Mouse (Mus musculus): ENCODE measurements around the gene Etnppl. TPM values are rescaled to one million over a fixed set of nuclear protein-coding genes. Genes with fewer than 3 reads are reported as not detected.

Gene Etnppl
- 0.08 TPM in 1 of 2 replicates, not detected in the other for polyA plus RNA-seq (2015; fragmentation: Nextera tagmentation; extraction: Ambion mirVana)

DNA sequence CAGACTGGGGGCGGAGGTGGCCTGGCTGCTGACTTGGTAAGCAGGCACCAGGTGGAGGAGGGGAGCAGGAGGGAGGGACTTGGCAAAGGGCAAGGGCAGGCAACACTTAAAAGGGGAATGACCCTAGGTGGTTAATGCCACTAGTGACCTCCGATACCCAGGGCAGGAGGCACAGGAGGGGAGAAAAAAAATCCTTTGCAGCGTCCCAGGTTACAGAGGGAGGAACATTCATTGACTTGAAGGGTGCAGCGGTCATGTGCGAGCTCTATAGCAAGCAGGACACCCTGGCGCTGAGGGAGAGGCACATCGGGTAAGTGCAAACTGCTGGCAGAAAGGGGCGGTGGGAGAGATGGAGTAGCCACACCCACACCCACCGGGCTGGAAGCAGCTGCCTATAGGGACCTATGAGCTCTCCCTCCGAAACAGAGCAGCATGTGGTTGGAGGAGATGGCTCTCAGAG is at the start of gene Etnppl:
Gene Etnppl, plus strand, starts transcription at position 10 of the 460 bp plus-strand sequence.
- DNase-seq (ENCODE audit: low spot score): no peak

DNA sequence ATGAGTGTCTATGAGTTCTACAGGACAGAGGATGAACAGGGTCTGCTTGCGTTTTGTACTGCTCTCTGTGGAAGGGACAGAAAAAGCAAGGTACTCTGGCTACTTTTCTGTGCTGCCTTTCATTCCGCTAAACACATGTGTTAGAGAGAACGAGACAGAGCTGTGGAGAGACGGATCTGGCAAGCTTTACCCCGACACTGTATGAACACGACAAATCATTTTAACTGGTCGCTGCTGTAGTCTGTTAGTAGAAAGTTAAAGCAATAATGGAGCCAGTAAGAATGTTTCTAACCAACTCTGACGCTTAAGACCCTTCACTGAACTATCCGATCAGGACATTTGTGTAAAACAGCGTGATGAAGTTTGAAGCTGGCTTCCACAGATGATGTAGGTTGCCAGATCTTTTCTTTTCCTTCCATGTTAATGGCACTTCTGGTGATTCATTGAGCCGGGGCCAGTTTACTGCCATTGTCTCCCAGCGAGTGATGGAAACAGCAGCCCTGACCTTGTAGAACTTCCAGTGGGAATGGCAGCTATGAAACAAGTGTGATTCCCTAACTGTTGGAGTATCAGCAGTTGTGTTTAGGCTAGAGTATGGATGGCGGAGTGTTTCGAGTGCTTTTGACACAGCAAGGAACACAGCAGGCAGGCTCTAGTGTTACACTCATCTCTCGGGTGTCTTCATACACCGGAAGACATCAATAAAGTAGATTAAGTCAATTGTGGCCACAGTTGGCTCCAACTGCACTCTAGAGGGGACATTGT is 48.7 kb upstream of the Etnppl start:
- DNase-seq (ENCODE audit: low spot score): no peak

DNA sequence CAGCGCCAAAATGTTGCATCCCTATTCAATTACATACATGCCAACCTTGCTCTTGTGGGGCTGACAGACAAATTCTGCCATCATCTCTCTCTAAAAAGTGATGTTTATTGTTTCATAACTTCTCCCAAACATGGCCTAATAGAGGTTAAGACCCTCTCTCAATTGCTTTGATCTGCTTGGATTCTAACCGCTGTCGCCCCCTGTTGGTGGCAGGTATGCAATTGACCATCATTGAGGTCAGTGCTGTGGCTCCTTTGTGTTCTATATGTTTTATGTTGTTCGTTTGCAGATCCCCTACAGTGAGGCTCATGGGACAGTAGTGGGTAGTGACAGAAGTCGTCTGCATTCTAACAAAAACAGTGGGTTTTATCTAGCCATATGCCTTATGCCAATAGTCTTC is 44.0 kb upstream of the Etnppl start:
- DNase-seq (ENCODE audit: low spot score): no peak

DNA sequence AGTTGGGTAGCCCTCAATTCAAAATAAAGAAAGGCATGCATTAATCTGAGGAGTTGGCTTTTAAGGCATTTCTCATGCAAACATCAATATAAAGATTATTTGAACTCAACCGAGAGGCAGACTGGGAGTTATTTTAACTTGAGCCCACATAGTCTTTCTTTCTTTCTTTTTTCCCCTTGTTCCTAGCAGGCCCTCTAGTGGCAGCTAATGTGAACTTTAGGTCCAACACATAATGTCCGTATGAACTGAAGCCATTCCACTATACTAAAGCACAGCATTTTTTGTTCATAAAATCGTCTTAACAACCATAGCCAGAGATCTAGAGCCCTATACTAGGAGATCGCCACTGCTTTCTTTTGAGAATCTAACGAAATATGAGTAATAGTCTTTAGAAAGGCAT is 42.6 kb upstream of the Etnppl start:
- peak; percentile 40 for DNase-seq (ENCODE audit: low spot score)

DNA sequence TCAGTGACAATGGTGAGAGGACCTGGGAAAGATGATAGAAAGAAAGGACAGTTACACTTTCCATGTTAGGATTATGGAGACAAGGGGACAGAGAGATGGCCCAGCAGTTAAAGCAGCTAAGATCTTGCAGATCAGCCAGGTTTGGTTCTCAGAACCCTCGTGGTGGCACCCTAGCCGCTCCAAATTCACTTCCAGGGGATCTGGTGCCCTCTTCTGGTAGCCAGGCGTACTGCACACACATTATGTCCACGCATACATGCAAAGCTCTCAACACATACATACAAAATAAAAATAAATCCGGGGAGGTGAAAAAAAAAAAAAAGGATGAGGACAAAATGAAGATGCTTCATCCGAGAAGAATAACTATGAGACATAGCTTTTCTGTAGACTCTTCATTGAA is 40.6 kb upstream of the Etnppl start:
- DNase-seq (ENCODE audit: low spot score): peak; percentile 20

DNA sequence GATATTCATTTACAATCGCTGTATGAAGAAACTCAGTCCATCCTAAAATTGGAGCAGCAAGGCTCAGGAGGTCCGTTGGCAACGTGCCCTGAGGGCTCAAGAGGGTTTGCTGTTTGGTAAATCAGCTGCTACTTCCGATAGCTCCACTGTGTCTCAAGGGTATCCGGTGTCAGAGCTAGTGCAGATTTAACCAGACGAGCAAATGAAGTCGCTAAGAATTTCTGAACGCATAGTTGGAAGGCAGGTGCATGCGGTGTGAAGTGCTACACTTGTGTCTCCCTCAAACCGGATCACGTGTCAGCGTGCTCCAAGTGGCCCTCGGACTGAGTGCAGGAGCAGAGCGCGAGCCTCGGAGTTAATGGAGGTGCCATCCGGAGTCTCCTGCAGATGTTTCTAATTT is 37.7 kb upstream of the Etnppl start:
- no peak for DNase-seq (ENCODE audit: low spot score)

DNA sequence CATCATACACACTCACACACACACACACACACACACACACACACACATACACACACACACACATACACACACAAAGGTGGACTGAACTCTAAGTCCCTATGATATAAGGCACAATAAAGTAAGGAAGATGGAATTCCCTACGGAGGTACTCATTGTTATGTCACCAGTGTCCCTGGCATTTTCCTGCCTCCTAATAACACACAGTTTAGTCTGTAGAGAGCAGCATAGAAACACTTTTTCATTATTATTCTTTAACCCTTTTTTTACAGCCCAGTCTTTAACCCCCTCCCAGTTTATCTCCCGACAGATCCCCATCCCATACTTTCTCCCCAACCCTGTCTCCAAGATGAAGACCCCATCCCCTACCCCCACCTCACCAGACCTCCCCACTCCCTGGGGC is 35.7 kb upstream of the Etnppl start:
- DNase-seq (ENCODE audit: low spot score): no peak

DNA sequence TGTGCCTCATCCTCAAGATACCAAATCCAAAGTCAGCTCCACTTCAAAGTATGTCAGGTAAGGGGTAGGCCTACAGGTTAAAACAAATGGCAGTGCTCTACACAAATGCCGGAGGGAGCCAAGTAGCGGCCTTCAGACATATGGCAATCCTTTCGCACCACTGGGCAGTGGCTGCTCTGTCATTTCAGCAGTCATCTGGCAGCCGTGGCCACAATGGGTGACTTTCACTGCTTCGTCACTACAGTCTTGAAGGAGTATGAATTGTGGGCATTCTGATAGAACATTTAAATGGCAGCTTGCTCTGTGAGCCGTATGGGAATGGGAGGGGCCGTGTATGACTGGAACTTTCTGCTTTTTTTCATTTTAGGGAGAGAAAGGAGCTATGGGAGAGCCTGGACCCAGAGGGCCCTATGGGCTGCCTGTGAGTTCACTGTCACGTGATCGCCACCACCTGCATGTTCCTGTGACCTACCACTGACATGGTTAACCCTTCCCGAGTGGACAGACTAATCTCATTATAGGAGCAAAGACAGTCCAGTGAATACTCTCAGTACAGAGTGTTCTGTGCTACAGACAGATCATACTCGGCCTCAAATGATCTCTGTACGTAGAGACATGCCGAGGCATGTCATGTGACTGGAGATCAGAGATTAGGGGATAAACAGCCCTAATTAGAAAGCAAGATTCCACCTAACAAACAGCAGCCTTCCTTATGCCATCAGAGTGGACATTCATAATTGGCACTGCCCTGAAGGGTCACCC is 34.2 kb upstream of the Etnppl start:
- DNase-seq (ENCODE audit: low spot score): no peak

DNA sequence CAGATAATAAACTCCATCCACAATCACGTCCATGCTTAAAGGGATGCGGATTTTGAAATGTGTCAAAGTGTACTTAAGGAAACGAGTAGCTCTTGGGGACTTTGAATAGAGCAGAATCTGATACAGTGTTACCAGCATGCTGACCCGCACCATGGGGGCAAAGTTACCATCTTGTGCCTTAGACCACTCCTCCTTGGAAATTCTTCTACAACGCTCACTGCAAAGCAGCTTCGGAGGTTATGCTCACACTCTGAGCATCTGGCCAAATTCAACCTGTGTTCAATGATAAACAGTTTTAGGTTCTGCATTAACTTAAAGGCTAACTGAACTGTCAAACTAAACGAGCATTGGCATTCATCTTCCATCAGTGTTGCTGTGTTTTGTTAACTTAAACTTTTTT is 33.2 kb upstream of the Etnppl start:
- no peak for DNase-seq (ENCODE audit: low spot score)

DNA sequence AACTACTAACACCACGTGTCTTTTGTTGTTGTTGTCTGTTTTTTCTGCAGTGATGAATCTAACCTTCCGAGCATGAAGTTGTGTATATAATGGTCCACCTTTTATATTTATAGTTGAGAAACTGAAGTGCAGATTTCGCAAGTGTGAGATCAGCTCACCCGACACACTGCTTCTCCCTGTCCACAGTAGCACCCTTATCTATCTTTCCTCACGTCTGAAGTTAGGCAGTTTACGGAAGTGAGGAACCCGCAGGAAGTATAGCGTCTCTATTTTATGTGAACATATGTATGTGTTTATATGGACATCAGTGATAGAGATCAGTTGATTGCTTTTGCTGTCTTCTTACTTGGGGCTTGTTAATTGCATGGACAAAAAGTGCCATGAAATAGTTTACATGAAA is 22.2 kb upstream of the Etnppl start:
- no peak for DNase-seq (ENCODE audit: low spot score)

DNA sequence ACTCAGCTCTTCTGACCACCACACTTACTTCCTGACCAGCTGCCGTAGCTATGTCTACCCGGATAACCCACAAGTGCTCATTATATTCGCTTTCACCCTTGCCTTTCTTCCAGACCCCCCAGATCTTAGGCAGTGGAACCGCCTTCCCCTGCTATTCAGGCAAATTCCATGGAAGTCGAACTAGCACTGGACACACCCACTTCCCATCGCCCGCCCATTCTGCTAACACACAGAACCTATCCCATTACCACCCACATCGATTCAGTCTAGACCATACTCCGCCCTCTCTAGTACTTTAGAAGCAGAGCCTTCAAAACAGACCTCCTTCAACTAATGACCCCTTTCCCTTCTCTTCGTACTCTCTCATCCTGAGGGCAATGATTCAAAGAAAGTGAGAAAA is 15.8 kb upstream of the Etnppl start:
- DNase-seq (ENCODE audit: low spot score): no peak

DNA sequence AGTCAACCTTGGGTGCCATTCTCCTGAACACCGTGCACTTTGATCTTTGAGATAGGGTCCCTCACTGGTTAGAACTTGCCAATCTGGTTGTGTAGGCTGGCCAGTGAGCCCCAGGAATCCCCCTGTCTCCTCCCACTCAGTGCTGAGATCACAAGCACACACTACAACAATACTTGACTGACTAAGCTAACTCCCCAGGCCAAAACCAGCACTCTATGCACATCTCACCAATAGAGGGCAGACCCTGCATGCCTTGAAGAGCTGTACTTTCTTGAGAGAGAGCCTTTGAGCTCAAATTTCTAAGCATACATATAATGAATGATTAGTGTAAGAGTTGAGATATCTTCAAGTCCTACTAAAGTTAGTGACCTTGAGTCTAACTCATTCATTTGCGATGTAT is 9.3 kb upstream of the Etnppl start:
- DNase-seq (ENCODE audit: low spot score): no peak

DNA sequence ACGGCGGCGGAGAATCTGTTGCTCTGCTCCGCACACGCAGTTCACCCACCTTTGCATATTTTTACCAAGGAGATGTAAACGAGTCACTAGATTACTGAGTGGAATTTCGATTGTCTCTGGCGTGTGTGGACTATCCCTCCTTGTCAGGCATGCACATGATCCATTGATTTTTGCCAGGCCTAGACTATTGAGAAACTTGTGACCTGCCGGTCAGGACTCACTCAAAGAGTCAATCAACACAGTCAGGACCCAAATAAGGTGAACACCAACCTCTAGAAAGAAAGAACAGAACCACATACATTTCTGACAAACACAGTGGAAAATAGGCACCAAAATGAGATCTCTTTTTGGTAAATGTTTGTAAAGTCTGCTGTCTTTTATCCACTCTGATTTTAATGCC is 2.8 kb upstream of the Etnppl start:
- no peak for DNase-seq (ENCODE audit: low spot score)

DNA sequence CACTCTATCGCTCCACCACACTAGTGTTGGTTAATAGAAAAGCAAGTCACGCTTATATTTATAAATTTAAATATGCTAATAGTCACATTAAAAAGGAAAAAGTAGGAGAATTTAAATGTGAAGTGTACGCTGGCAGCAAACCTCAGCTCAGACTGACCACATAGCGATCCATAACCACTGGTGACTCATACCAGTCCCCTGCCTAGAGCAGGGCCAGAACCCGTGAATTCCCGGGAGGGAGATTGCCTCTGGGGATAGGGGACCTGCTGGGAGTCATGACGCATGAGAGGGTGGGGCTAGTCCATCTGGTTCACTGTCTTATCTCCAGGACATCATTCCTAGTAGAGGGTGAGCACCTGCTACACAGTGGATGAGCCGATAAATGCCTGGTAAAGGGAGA is 1.6 kb upstream of the Etnppl start:
- no peak for DNase-seq (ENCODE audit: low spot score)

DNA sequence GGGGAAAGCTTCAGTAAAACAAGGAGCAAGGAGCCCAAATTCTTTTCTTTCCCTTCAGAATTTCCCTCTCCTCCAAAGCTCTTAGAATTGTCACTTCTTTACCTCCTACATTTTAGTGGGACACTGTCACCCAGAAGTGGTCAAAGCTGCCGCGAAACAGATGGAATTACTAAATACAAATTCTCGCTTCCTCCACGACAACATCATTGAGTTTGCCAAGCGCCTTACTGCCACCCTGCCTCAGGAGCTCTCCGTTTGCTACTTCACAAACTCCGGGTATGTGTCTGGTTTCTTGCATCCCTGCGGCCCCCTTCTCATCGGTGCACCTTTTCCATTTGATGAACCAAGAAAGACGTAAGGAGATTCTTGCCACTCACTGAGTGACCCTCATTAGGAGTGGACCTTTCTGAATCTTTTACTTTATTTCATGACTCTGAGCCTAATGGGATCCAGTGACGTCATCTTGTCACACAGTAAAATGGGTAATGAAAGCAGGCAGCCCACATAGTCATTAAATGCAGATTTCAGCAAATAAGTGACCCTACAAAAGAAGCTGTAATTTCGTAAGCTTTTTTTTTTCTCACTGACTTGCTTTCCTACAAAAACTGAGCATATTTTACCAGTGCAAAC is 3.4 kb downstream of the Etnppl start:
- DNase-seq (ENCODE audit: low spot score): no peak

DNA sequence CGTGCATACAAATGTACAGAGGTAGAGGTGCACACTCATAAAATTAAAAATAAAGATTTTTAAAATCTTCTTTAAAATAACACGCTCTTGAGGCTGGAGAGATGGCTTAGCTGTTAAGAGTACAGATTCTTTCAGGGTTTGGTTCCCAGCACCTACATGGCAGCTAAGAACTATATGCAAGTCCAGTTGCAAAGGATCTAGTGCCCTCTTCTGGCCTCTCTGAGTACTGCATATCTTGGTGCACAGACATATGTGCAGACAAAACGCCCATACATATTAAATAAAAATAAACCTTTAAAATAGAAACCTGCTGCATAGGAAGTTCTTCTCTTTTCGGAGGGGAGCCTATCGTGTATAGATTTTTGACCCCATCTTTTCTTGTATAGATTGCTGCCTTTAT is 11.1 kb downstream of the Etnppl start:
- DNase-seq (ENCODE audit: low spot score): no peak

DNA sequence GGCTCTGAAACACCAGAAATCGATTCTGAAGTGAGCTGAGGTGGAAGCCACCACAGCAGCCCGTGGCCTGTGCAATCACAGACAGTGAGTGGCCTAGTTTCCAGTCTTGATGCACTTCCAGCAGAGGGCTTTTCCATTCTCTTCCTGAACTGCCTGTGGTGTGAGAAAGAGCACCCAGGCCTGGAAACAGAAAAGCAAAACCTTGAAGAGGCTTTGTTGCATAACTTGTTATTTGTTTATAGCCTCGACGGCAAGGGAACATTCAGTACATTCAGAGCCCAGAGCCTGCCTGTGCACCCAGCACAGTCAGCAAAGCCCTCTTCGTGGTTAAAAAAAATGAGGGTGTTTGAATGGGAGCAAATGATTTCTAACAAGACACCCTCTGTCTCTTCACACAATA is 16.6 kb downstream of the Etnppl start:
- DNase-seq (ENCODE audit: low spot score): no peak

DNA sequence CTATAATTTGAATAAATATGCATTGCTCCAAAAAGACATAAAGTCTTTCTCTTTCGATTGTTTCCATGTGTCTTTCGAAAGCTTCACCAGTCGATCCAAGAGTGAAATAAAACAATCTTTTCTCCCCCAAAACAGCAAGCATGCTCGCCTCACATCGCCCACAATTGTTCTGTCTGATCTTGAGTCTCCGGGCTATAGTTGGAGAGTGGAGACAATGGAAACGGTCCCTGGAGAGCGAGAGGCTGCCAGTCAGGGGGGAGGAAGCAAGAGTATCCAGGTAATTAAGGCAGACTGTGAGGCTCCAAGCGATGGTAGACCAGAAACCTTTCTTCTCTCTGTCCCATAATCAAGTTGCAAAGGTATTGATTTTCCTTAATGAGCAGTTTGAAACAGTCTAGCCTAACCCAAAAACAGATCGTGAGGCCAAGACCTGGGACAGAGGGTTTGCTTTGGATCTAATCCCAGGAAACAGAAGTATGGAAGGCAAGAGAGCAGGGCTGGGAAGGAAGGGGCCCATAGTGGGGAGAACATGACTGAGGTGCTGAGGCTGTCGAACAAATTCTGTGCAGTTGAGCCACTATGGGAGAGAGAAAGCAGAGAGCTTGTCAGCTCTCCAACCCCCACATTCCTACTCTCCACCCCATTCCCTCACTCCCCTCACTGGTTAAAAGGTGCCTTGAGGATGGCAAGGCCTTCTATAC is 29.0 kb downstream of the Etnppl start:
- no peak for DNase-seq (ENCODE audit: low spot score)

DNA sequence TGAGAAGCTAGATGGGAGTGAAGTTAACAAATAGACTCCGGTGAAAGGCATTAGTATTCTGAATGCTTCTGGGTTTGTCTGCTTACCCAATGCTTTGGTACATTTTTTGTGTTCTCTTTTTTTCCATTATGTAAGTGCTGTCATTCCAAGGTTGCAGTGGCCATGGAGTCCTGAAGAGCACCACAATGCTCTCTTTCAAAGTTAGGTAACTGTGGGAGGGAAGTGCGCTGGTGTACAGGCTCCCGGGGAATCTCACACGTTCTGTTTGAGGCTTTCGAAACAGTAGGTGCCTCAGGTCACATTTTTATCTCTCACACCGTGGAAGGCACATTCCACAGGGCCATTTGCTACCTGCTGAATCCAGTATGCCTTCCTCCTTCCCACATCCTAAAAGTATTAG is 32.3 kb downstream of the Etnppl start:
- no peak for DNase-seq (ENCODE audit: low spot score)

DNA sequence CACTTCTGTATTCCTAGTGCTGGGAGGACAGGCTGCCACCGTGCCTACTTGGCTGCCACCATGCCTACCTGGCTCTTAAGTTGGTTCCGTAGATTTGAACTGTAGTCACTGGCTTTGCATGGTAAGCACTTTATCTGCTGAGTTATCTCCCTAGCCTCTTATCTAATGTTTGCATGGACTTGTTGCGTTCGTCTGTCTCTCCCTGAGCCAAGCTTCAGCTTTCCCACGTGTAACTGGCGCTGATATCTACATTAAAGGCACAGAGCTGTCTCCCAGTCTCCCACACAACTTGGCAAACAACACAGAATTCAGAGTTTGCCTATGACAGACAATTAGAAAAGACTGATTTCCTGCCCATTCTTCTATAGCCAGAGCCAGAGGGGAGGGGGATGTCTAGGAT is 43.4 kb downstream of the Etnppl start:
- no peak for DNase-seq (ENCODE audit: low spot score)

DNA sequence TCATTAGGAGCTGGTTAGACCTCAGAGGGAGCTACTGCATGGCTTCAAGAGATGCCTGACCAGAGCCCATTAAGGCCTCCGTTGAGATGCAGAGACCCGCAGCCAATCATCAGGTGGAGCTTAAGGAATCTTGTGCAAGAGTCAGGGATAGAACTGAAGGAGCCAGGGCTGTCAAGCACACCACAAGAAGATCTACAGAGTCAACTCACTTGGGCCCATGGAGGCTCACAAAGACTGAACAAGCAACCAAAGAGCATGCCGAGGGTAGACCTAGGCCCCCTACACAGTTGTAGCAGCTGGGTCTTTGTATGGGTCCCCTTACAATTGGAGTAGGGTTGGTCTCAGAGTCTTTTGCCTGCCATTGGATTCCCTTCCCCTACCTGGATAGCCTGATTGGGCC is 45.2 kb downstream of the Etnppl start:
- DNase-seq (ENCODE audit: low spot score): no peak

DNA sequence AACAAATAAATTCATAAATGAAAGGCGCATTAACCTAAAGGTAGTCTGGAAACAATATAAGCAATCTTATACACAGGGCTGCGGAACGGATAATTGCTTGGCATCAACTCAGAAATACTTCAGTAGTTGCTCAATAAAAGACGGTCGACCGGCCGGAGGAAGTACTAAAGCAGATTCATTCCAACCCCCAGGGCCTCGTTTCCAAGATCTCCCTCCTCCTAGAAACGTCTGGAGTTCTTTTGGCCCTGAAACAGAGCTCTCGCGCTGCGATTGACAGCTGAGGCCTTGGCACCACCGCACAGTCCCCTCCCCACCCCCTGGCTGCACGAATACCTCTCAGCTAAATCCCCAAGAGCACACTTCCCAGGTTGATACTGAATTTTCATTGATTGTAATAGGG is 54.0 kb downstream of the Etnppl start:
- DNase-seq (ENCODE audit: low spot score): no peak

Measured in thymus, postnatal 0 days (tissue).